Comparison of ENCODE assay signal across 22 mouse cellular contexts in the genomic region with DNA sequence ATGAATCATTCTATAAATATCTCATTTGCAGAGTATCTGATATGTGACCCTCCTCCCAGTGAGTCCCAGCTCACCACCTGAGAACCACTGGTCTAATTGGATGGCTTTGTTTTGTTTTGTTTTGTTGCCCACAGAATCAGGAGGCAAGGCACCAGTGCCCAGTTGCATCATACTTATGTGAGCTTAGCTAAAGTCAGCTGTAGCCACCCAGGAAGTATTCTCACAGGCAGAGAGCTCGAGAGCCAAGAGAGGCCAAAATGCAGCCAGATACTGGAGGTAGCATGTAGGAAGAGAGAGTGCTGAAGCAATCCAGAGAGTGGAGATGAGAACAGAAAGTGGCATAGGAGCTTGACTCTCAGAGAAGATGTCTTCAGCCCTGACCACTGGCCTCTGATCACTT.
"Had no signal": no experiment of that assay in that cellular context is flagged by ENCODE, and none has a peak within 500 bp of the region (broad histone marks: within the 10 kb centered on the region; RNA-seq: fewer than 3 reads in every experiment).

No protein-coding gene starts in this region.

- H3K4me2 ChIP-seq: kidney, embryonic 15.5 days; limb, embryonic 12.5 days; limb, embryonic 15.5 days; liver, embryonic 11.5 days; lung, embryonic 14.5 days; midbrain, embryonic 11.5 days; neural tube, embryonic 12.5 days; neural tube, embryonic 15.5 days; stomach, embryonic 15.5 days had no signal

- H3K36me3 ChIP-seq: kidney, embryonic 15.5 days; limb, embryonic 12.5 days; limb, embryonic 15.5 days; neural tube, embryonic 12.5 days; neural tube, embryonic 15.5 days; stomach, embryonic 15.5 days had no signal

- DNase-seq: kidney, adult 8-10 months; kidney, postnatal 10 days; kidney, postnatal 4 days; left cerebral cortex, postnatal 4 days; liver, postnatal 0 days; lung, postnatal 4 days; midbrain, embryonic 14.5 days; right cerebral cortex, adult 18-20 months; right cerebral cortex, postnatal 14 days; right cerebral cortex, postnatal 4 days; spleen, adult 18-20 months; thymus, postnatal 25 days had no signal

- ATAC-seq: liver, postnatal 0 days; lung, postnatal 0 days had no signal

- H3K27me3 ChIP-seq: kidney, embryonic 15.5 days; limb, embryonic 12.5 days; limb, embryonic 15.5 days; neural tube, embryonic 12.5 days; neural tube, embryonic 15.5 days; stomach, embryonic 15.5 days had no signal

- H3K4me3 ChIP-seq: kidney, embryonic 15.5 days; limb, embryonic 12.5 days; limb, embryonic 15.5 days; neural tube, embryonic 12.5 days; neural tube, embryonic 15.5 days; stomach, embryonic 15.5 days had no signal
